18 mouse cellular contexts compared by ENCODE assay signal in the genomic region with DNA sequence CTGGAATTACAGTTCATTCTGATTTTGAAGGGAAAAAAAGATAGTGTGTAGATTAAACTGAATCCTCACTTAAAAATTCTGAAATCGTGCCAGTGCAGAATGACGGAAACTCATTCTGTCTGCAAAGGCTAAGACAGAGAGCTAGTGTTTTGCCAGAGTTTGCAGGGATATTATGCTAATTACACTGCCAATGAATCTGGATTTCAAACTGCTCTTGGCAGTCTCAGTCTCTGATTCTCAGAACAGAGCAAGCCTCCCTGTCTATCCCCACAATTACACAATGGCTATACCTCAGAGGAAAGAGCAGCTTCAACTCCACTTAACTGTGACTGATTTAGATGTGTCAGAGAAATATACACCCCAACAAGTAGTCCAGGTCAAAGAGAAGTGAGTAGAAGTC. TPM values are rescaled to one million over a fixed set of nuclear protein-coding genes. Genes with fewer than 3 reads are reported as not detected.
DNase-seq lines count a peak whose midpoint lies in the region; ATAC-seq lines count a peak whose summit lies in the region.
"Had no signal": no experiment of that assay in that cellular context is flagged by ENCODE, and none has a peak within 500 bp of the region (broad histone marks: within the 10 kb centered on the region; RNA-seq: fewer than 3 reads in every experiment).

No protein-coding gene starts in this region.

- no peaks in the 10 kb centered on the region for H3K9me3 ChIP-seq in embryonic facial prominence, embryonic 14.5 days (ENCODE audit: control insufficient read depth, low read length)
- H3K9me3 ChIP-seq in embryonic facial prominence, embryonic 10.5 days, result no peaks in the 10 kb centered on the region
- H3K9me3 ChIP-seq in hindbrain, embryonic 16.5 days (ENCODE audit: control insufficient read depth, low read length), result no peaks in the 10 kb centered on the region
- H3K9me3 ChIP-seq: embryonic facial prominence, embryonic 12.5 days; heart, embryonic 10.5 days had no signal

- no peak overlapping the region for H3K4me2 ChIP-seq in embryonic facial prominence, embryonic 14.5 days (ENCODE audit: low read depth, low read length)
- H3K4me2 ChIP-seq in hindbrain, embryonic 16.5 days (ENCODE audit: low read length), result no peak overlapping the region
- H3K4me2 ChIP-seq: embryonic facial prominence, embryonic 12.5 days had no signal

- 39% methylated on average over 2 of the region's 2 CpGs for WGBS in embryonic facial prominence, embryonic 14.5 days
- WGBS in embryonic facial prominence, embryonic 10.5 days, result 61% methylated on average over 2 of the region's 2 CpGs
- WGBS in hindbrain, embryonic 16.5 days, result 54% methylated on average over 2 of the region's 2 CpGs

- no peaks in the 10 kb centered on the region for H3K4me1 ChIP-seq in embryonic facial prominence, embryonic 14.5 days (ENCODE audit: control insufficient read depth, insufficient read depth, low read length)
- H3K4me1 ChIP-seq in embryonic facial prominence, embryonic 10.5 days, result 0 out of 2 replicates have a peak, but pooled peaks cover 3% of the 10 kb centered on the region
- peaks cover 3% of the 10 kb centered on the region; the same call in 1 of the 2 replicates for H3K4me1 ChIP-seq in hindbrain, embryonic 16.5 days (ENCODE audit: control insufficient read depth, insufficient read depth, low read depth, low read length)
- H3K4me1 ChIP-seq: embryonic facial prominence, embryonic 12.5 days; heart, embryonic 10.5 days had no signal

- ATAC-seq in embryonic facial prominence, embryonic 14.5 days (ENCODE audit: low read depth), result no peak
- peak; percentile 78 for ATAC-seq in hindbrain, embryonic 16.5 days
- ATAC-seq in inflammation-experienced regulatory T-cells, adult 6 months, result no peak
- ATAC-seq in megakaryocyte, adult 5-6 weeks (ENCODE audit: poor library complexity, severe bottlenecking), result no peak

- no peak overlapping the region for H3K27ac ChIP-seq in embryonic facial prominence, embryonic 14.5 days (replicated peaks; ENCODE audit: low read depth, low read length)
- H3K27ac ChIP-seq in embryonic facial prominence, embryonic 10.5 days (replicated peaks), result no peak overlapping the region
- no peak overlapping the region for H3K27ac ChIP-seq in hindbrain, embryonic 16.5 days (ENCODE audit: low read depth, low read length)
- H3K27ac ChIP-seq: embryonic facial prominence, embryonic 12.5 days; heart, embryonic 10.5 days had no signal

- peak; percentile 50 for DNase-seq in embryonic facial prominence, embryonic 14.5 days (ENCODE audit: low spot score)
- no peak for DNase-seq in embryonic facial prominence, embryonic 10.5 days (ENCODE audit: low spot score)
- DNase-seq in layer of hippocampus, adult 11-12 months (ENCODE audit: low spot score), result peak; percentile 5
- DNase-seq in layer of hippocampus, postnatal 10 days (ENCODE audit: low spot score in 2 of 2), result no peak
- DNase-seq in Muller cell, postnatal 12 days (ENCODE audit: inconsistent ontology term), result peak; percentile 68
- DNase-seq: adrenal gland, postnatal 36 days; gastrocnemius, postnatal 36 days; heart, postnatal 36 days; kidney, adult 18-20 months; kidney, postnatal 25 days; lung, postnatal 4 days had no signal

- H3K27me3 ChIP-seq in embryonic facial prominence, embryonic 14.5 days (replicated peaks; ENCODE audit: control insufficient read depth, insufficient read depth, low read length), result no peaks in the 10 kb centered on the region
- no peaks in the 10 kb centered on the region for H3K27me3 ChIP-seq in embryonic facial prominence, embryonic 10.5 days (replicated peaks; ENCODE audit: low read depth, poor library complexity, severe bottlenecking)
- no peaks in the 10 kb centered on the region for H3K27me3 ChIP-seq in hindbrain, embryonic 16.5 days (replicated peaks; ENCODE audit: control insufficient read depth, insufficient read depth, low read length)
- H3K27me3 ChIP-seq: CH12.LX; embryonic facial prominence, embryonic 12.5 days had no signal

- no peak overlapping the region for H3K9ac ChIP-seq in embryonic facial prominence, embryonic 14.5 days (ENCODE audit: low read depth, low read length)
- H3K9ac ChIP-seq in hindbrain, embryonic 16.5 days (ENCODE audit: low read depth, low read length), result no peak overlapping the region
- H3K9ac ChIP-seq: embryonic facial prominence, embryonic 12.5 days had no signal

- no peak overlapping the region for H3K4me3 ChIP-seq in embryonic facial prominence, embryonic 14.5 days (ENCODE audit: low read depth, low read length)
- no peak overlapping the region for H3K4me3 ChIP-seq in embryonic facial prominence, embryonic 10.5 days
- H3K4me3 ChIP-seq in hindbrain, embryonic 16.5 days (ENCODE audit: low read length), result no peak overlapping the region
- H3K4me3 ChIP-seq: embryonic facial prominence, embryonic 12.5 days; heart, embryonic 10.5 days had no signal

- H3K36me3 ChIP-seq in embryonic facial prominence, embryonic 14.5 days (ENCODE audit: control insufficient read depth, insufficient read depth, low read length), result no peaks in the 10 kb centered on the region
- no peaks in the 10 kb centered on the region for H3K36me3 ChIP-seq in embryonic facial prominence, embryonic 10.5 days (replicated peaks)
- no peaks in the 10 kb centered on the region for H3K36me3 ChIP-seq in hindbrain, embryonic 16.5 days (ENCODE audit: control insufficient read depth, insufficient read depth, low read length)
- H3K36me3 ChIP-seq: embryonic facial prominence, embryonic 12.5 days; heart, embryonic 10.5 days had no signal

RNA-seq across cellular contexts. Expression of a gene that starts 43.2 kb away (rescaled TPM):
- 8.4 and 8.9 TPM in 2 replicates for polyA plus RNA-seq in embryonic facial prominence, embryonic 14.5 days (2014; fragmentation: Nextera tagmentation; extraction: Ambion mirVana)
- 0.36 and 0.88 TPM in 2 replicates for polyA plus RNA-seq in embryonic facial prominence, embryonic 10.5 days (2016; fragmentation: Nextera tagmentation; extraction: Ambion mirVana)
- 100 to 1,000 TPM; 105 to 120 TPM for total RNA-seq in layer of hippocampus, postnatal 10 days (2021)
- polyA plus RNA-seq in hindbrain, embryonic 16.5 days (2015; fragmentation: Nextera tagmentation; extraction: Ambion mirVana), result 91.1 and 94.9 TPM in 2 replicates
- not detected for polyA plus RNA-seq in inflammation-experienced regulatory T-cells, adult 6 months (2017; shearing (Covaris generic))
- total RNA-seq in megakaryocyte, adult 5-6 weeks (2015), result not detected in 2 replicates
- not detected in 2 replicates for total RNA-seq in megakaryocyte, adult 5-6 weeks (2017)
- total RNA-seq: CH12.LX had no signal
- polyA plus RNA-seq: liver, embryonic 16.5 days had no signal

Comparison
In these comparisons a context has a peak if more than half of its experiments do, and no peak if none do; other contexts are left out.
1. DNase-seq: peak in embryonic facial prominence, embryonic 14.5 days (single experiment), layer of hippocampus, adult 11-12 months (single experiment) and Muller cell, postnatal 12 days (single experiment); none in embryonic facial prominence, embryonic 10.5 days (single experiment) and layer of hippocampus, postnatal 10 days (0 of 2).